Comparison of ENCODE assay signal across 27 mouse cellular contexts in genomic region chr13:90644216-90644615, GRCm38 (mm10).
DNase-seq lines count a peak whose midpoint lies in the region; ATAC-seq and TF ChIP-seq lines count a peak whose summit lies in the region.
"Had no signal": no experiment of that assay in that cellular context is flagged by ENCODE, and none has a peak within 500 bp of the region (broad histone marks: within the 10 kb centered on the region; RNA-seq: fewer than 3 reads in every experiment).

No protein-coding gene starts in this region.

- no peak overlapping the region for H3K4me3 ChIP-seq in forebrain, embryonic 12.5 days (replicated peaks)
- H3K4me3 ChIP-seq in forebrain, embryonic 10.5 days: no peak overlapping the region
- H3K4me3 ChIP-seq in midbrain, embryonic 12.5 days: no peak overlapping the region
- H3K4me3 ChIP-seq in midbrain, embryonic 10.5 days: no peak overlapping the region
- H3K4me3 ChIP-seq in hindbrain, postnatal 0 days (ENCODE audit: low read length): no peak overlapping the region
- H3K4me3 ChIP-seq in kidney, embryonic 16.5 days (ENCODE audit: low read length): no peak overlapping the region
- H3K4me3 ChIP-seq: gastrocnemius, adult 2 months; layer of hippocampus, adult 2 months; left cerebral cortex, adult 2 months; liver, embryonic 12.5 days; myocyte; neural tube, embryonic 13.5 days had no signal

- no peak for TF ChIP-seq POLR2A in brain, embryonic 14.5 days (IDR thresholded peaks at IDR 0.05; ENCODE audit: borderline replicate concordance, extremely low read depth, insufficient read depth, insufficient read length, poor library complexity, severe bottlenecking)

- TF ChIP-seq CTCF in brain, embryonic 14.5 days (IDR thresholded peaks at IDR 0.05; ENCODE audit: borderline replicate concordance, extremely low read depth, insufficient read depth, insufficient read length): no peak
- no peak for TF ChIP-seq CTCF in hindbrain, postnatal 0 days (IDR thresholded peaks at IDR 0.05; ENCODE audit: low read depth)

- H3K9ac ChIP-seq in forebrain, embryonic 12.5 days: no peak overlapping the region
- no peak overlapping the region for H3K9ac ChIP-seq in midbrain, embryonic 12.5 days (replicated peaks)
- H3K9ac ChIP-seq in hindbrain, postnatal 0 days (replicated peaks; ENCODE audit: low read length): no peak overlapping the region
- no peak overlapping the region for H3K9ac ChIP-seq in kidney, embryonic 16.5 days (replicated peaks; ENCODE audit: low read length)
- H3K9ac ChIP-seq: liver, embryonic 12.5 days; liver, postnatal 0 days; neural tube, embryonic 13.5 days had no signal

- H3K9me3 ChIP-seq in forebrain, embryonic 12.5 days: no peaks in the 10 kb centered on the region
- no peaks in the 10 kb centered on the region for H3K9me3 ChIP-seq in forebrain, embryonic 10.5 days
- H3K9me3 ChIP-seq in midbrain, embryonic 12.5 days: no peaks in the 10 kb centered on the region
- no peaks in the 10 kb centered on the region for H3K9me3 ChIP-seq in midbrain, embryonic 10.5 days (replicated peaks)
- no peaks in the 10 kb centered on the region for H3K9me3 ChIP-seq in hindbrain, postnatal 0 days (ENCODE audit: low read length)
- no peaks in the 10 kb centered on the region for H3K9me3 ChIP-seq in kidney, embryonic 16.5 days (ENCODE audit: low read length)
- H3K9me3 ChIP-seq: G1E; liver, embryonic 12.5 days; neural tube, embryonic 13.5 days had no signal

- no peaks in the 10 kb centered on the region for H3K27me3 ChIP-seq in forebrain, embryonic 12.5 days
- no peaks in the 10 kb centered on the region for H3K27me3 ChIP-seq in forebrain, embryonic 10.5 days (ENCODE audit: poor library complexity, severe bottlenecking)
- peaks cover 6% of the 10 kb centered on the region; the same call in 1 of the 2 replicates for H3K27me3 ChIP-seq in midbrain, embryonic 12.5 days
- peaks cover 23% of the 10 kb centered on the region for H3K27me3 ChIP-seq in midbrain, embryonic 10.5 days (ENCODE audit: low read depth, poor library complexity, severe bottlenecking)
- H3K27me3 ChIP-seq in hindbrain, postnatal 0 days (ENCODE audit: insufficient read depth, low read length): no peaks in the 10 kb centered on the region
- no peaks in the 10 kb centered on the region for H3K27me3 ChIP-seq in kidney, embryonic 16.5 days (ENCODE audit: insufficient read depth, low read length)
- H3K27me3 ChIP-seq: liver, embryonic 12.5 days; neural tube, embryonic 13.5 days had no signal

- H3K27ac ChIP-seq in forebrain, embryonic 12.5 days: peak overlapping the region; percentile 66; the same call in 1 of the 2 replicates
- no peak overlapping the region for H3K27ac ChIP-seq in forebrain, embryonic 10.5 days
- H3K27ac ChIP-seq in midbrain, embryonic 12.5 days (replicated peaks): no peak overlapping the region
- H3K27ac ChIP-seq in midbrain, embryonic 10.5 days (replicated peaks): no peak overlapping the region
- no peak overlapping the region for H3K27ac ChIP-seq in hindbrain, postnatal 0 days
- no peak overlapping the region for H3K27ac ChIP-seq in kidney, embryonic 16.5 days (ENCODE audit: low read length)
- H3K27ac ChIP-seq: gastrocnemius, adult 2 months; layer of hippocampus, adult 2 months; left cerebral cortex, adult 2 months; liver, embryonic 12.5 days; neural tube, embryonic 13.5 days had no signal

- peak; percentile 21; the same call in 1 of the 2 replicates for ATAC-seq in forebrain, embryonic 12.5 days (ENCODE audit: low FRiP score)
- peak; percentile 45 for ATAC-seq in midbrain, embryonic 12.5 days (ENCODE audit: low FRiP score, low read depth)
- 0 out of 2 replicates have a peak, but pooled peaks have one; percentile 1 for ATAC-seq in hindbrain, postnatal 0 days
- ATAC-seq in kidney, embryonic 16.5 days (ENCODE audit: low FRiP score, low TSS enrichment): no peak
- ATAC-seq: inflammation-experienced regulatory T-cells, adult 6 months; liver, embryonic 12.5 days had no signal

- peaks cover 17% of the 10 kb centered on the region for H3K4me1 ChIP-seq in forebrain, embryonic 12.5 days
- peaks cover 23% of the 10 kb centered on the region for H3K4me1 ChIP-seq in forebrain, embryonic 10.5 days
- H3K4me1 ChIP-seq in midbrain, embryonic 12.5 days: peaks cover 21% of the 10 kb centered on the region
- H3K4me1 ChIP-seq in midbrain, embryonic 10.5 days: peaks cover 18% of the 10 kb centered on the region
- H3K4me1 ChIP-seq in hindbrain, postnatal 0 days (ENCODE audit: insufficient read depth, low read length): peaks cover 4% of the 10 kb centered on the region
- H3K4me1 ChIP-seq in kidney, embryonic 16.5 days (ENCODE audit: insufficient read depth, low read length): no peaks in the 10 kb centered on the region
- H3K4me1 ChIP-seq: liver, embryonic 12.5 days had no signal

- H3K36me3 ChIP-seq in forebrain, embryonic 12.5 days (replicated peaks): no peaks in the 10 kb centered on the region
- no peaks in the 10 kb centered on the region for H3K36me3 ChIP-seq in forebrain, embryonic 10.5 days (replicated peaks)
- H3K36me3 ChIP-seq in midbrain, embryonic 12.5 days: no peaks in the 10 kb centered on the region
- H3K36me3 ChIP-seq in midbrain, embryonic 10.5 days: no peaks in the 10 kb centered on the region
- H3K36me3 ChIP-seq in hindbrain, postnatal 0 days (ENCODE audit: insufficient read depth, low read length): no peaks in the 10 kb centered on the region
- H3K36me3 ChIP-seq in kidney, embryonic 16.5 days (ENCODE audit: insufficient read depth, low read length): no peaks in the 10 kb centered on the region
- H3K36me3 ChIP-seq: G1E; liver, embryonic 12.5 days; neural tube, embryonic 13.5 days had no signal

- no peak for DNase-seq in forebrain, embryonic 10.5 days (ENCODE audit: extremely low spot score, low spot score)
- no peak for DNase-seq in midbrain, embryonic 10.5 days (ENCODE audit: low spot score)
- DNase-seq in brain, embryonic 14.5 days (ENCODE audit: low read depth): peak; percentile 87
- DNase-seq in hindbrain, postnatal 0 days (ENCODE audit: low spot score): peak; percentile 63
- no peak for DNase-seq in neural tube, embryonic 10.5 days (ENCODE audit: extremely low spot score, low spot score)
- DNase-seq: adrenal gland, adult 2 months; cerebellum, adult 8-10 months; cerebellum, postnatal 25 days; gastrocnemius, adult 2 months; gastrocnemius, postnatal 36 days; heart, adult 18-20 months; heart, postnatal 4 days; liver, postnatal 0 days; lung, postnatal 10 days; thymus, adult 2 months; thymus, postnatal 36 days had no signal

- no peak overlapping the region for H3K4me2 ChIP-seq in forebrain, embryonic 12.5 days
- no peak overlapping the region for H3K4me2 ChIP-seq in midbrain, embryonic 12.5 days (replicated peaks)
- no peak overlapping the region for H3K4me2 ChIP-seq in hindbrain, postnatal 0 days (ENCODE audit: low read depth, low read length)
- H3K4me2 ChIP-seq in kidney, embryonic 16.5 days (replicated peaks; ENCODE audit: low read depth, low read length): no peak overlapping the region
- H3K4me2 ChIP-seq: heart, embryonic 11.5 days; liver, embryonic 12.5 days; neural tube, embryonic 13.5 days had no signal

Comparison
In these comparisons a context has a peak if more than half of its experiments do, and no peak if none do; other contexts are left out.
1. DNase-seq: peak in brain, embryonic 14.5 days (single experiment) and hindbrain, postnatal 0 days (single experiment); none in forebrain, embryonic 10.5 days (single experiment), midbrain, embryonic 10.5 days (single experiment) and neural tube, embryonic 10.5 days (single experiment).